Mouse (Mus musculus) layer of hippocampus, adult 2 months (tissue): ENCODE measurements around the gene Atp4a. TPM values are rescaled to one million over a fixed set of nuclear protein-coding genes. Genes with fewer than 3 reads are reported as not detected.
"Not testable (repeated sequence)": the region's sequence is repeated elsewhere in the genome, so short reads cannot be mapped to it uniquely, and the experiment has no call there.

Source experiments
- DNase-seq, 2 experiments: peaks; one replicate each; pipeline ENCODE4 v3.0.0; 2022; ENCODE audit warnings: low spot score in 2 of 2
- H3K27ac ChIP-seq: fragments of 200-600 bp; 2 replicates; pipeline ENCODE4 v1.8.1; 2022
- H3K4me3 ChIP-seq: fragments of 200-600 bp; 2 replicates; pipeline ENCODE4 v1.8.1; 2022; ENCODE audit warnings: mild to moderate bottlenecking
- CTCF ChIP-seq: fragments of 200-600 bp; conservative IDR thresholded peaks from 2 replicates; pipeline ENCODE4 v1.8.1; 2022; ENCODE audit warnings: antibody characterized with exemption, mild to moderate bottlenecking, moderate library complexity
- total RNA-seq, 2 experiments: library from RNA; stranded (reverse); gene quantifications; 2 replicates each; pipeline ENCODE4 v1.2.3; 2021

Atp4a gene
- total RNA-seq, 2 experiments from 2014 or later, result 0.38 to 0.47 TPM

DNA sequence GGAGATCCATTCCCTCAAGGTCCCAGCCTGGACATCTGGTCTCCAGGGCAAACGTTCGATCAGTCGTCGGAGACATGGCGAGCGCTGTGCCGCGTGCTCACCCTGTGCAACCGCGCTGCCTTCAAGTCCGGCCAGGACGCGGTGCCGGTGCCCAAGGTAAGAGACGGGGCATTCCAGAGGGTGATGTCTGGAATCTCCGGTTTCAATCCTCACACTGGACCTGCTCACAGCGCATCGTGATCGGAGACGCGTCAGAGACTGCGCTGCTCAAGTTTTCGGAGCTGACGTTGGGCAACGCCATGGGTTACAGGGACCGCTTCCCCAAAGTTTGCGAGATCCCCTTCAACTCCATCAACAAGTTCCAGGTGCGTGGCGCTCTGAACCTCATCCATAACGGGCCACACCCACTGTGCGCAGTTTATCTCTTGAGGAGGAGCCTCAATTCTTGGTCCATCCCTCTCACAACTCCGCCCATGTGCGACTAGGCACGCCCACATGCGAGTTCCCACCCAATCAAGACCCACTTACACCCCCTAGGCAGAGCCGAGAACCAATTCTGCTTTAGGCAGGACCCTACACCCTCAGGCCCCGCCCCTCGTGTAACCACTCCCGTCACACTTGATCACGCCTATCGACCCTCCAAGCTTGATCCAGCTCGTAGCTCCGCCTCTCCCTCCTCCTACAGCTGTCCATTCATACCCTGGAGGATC is 5.2 kb downstream of the Atp4a start:
- Histone ChIP-seq H3K27ac (no peak overlapping the region), H3K4me3 (peak overlapping the region; percentile 34)
- DNase-seq, result peak; percentile 42 to 45
- no peak for TF ChIP-seq CTCF

- TF ChIP-seq CTCF, result no peak
- H3K27ac ChIP-seq, result no peak overlapping the region
- peak overlapping the region; percentile 34 for H3K4me3 ChIP-seq
- DNase-seq, result no peak
These were observed 5.7 kb downstream of the Atp4a start for GRCm38 (mm10) chr7:30717716-30718046.

- H3K4me3 ChIP-seq, result no peak overlapping the region
- TF ChIP-seq CTCF, result no peak
- no peak for DNase-seq
- no peak overlapping the region for H3K27ac ChIP-seq
These were observed 7.7 kb downstream of the Atp4a start for GRCm38 (mm10) chr7:30719669-30720068.

GRCm38 (mm10) chr7:30721286-30721685 is 9.3 kb downstream of the Atp4a start:
- DNase-seq, result no peak
- TF ChIP-seq CTCF, result no peak
- Histone ChIP-seq H3K27ac (no peak overlapping the region), H3K4me3 (no peak overlapping the region)

GRCm38 (mm10) chr7:30723274-30723953 is 11.4 kb downstream of the Atp4a start:
- H3K4me3 ChIP-seq, result no peak overlapping the region
- no peak for DNase-seq
- no peak overlapping the region for H3K27ac ChIP-seq
- no peak for TF ChIP-seq CTCF

- DNase-seq, result no peak
- Histone ChIP-seq H3K27ac (no peak overlapping the region), H3K4me3 (peak overlapping the region; percentile 87)
- TF ChIP-seq CTCF, result no peak
These were observed 16.2 kb downstream of the Atp4a start for GRCm38 (mm10) chr7:30728214-30728613.

DNA sequence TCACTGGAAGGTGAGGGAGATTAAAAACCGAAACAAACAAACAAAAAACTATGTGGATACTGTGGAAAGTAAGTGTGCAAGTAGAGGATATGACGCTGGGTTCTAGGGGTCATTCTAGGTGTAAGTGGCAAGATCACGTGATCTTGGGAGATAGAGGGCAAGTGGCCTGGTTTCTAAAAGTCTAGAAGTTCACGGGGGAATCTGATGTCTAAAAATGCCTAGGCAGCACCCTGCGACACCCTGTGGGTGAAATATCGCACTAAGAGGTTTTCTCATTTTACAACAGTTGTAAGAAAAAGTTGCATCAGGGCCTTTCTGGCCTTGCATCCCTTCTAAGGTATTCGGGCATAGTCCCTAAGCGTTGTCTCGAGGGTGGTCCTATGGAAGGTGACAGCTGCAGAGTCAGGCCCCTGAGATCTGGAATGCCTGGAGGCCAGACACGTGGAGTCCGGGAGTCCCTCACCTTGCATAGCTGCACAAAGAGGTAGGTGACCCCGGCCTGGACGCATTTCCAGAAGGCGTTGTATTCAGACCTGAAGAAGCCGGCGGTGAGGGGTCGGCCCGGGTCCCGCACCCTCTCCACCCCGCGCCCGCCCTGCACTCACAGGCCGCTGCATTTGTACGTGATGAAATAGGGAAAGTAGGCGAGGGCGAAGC is 16.9 kb downstream of the Atp4a start:
- H3K4me3 ChIP-seq, result peak overlapping the region; percentile 87
- no peak for DNase-seq
- peak; percentile 17; the same call in 1 of the 2 replicates for TF ChIP-seq CTCF
- H3K27ac ChIP-seq, result peak overlapping the region; percentile 92

GRCm38 (mm10) chr7:30729396-30730063 is 17.5 kb downstream of the Atp4a start, which contains the start of gene Tmem147:
Gene Tmem147 (minus strand): TSS chr7:30729540.
- TF ChIP-seq CTCF, result peak; percentile 60
- Histone ChIP-seq H3K4me3 (peak within 1 kb of the TSS; percentile 87), H3K27ac (peak within 1 kb of the TSS; percentile 92)
- peak; percentile 94 to 97 for DNase-seq

- not testable (repeated sequence) for DNase-seq
- peak overlapping the region; percentile 87 for H3K4me3 ChIP-seq
- H3K27ac ChIP-seq, result peak overlapping the region; percentile 92; the same call in 1 of the 2 replicates
These were observed 18.2 kb downstream of the Atp4a start for GRCm38 (mm10) chr7:30730064-30730722.

- no peak for DNase-seq
- no peak for TF ChIP-seq CTCF
- H3K4me3 ChIP-seq, result no peak overlapping the region
- H3K27ac ChIP-seq, result no peak overlapping the region
These were observed 24.2 kb downstream of the Atp4a start for GRCm38 (mm10) chr7:30736211-30736610.

DNA sequence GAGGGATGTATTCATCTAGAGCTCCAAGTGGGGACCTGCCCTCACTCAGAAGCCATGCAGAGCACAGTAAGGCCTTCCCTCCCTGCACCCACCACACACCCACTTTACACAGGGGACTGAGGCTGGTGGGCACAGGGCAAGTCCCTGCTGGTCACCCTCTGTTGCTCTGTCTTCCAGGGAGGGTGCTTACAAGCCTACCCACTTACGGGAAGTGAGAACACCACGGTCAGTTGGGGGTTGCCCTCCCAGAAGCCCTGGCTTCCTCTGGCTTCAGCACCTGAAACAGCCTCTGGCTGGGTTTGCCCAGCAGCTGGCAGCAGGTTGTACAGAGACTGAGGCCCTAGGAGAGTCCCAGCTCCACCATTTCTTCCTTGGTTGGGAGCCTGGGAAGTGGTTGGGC is 30.6 kb downstream of the Atp4a start:
- H3K27ac ChIP-seq, DNase-seq, H3K4me3 ChIP-seq: not testable (repeated sequence)

DNA sequence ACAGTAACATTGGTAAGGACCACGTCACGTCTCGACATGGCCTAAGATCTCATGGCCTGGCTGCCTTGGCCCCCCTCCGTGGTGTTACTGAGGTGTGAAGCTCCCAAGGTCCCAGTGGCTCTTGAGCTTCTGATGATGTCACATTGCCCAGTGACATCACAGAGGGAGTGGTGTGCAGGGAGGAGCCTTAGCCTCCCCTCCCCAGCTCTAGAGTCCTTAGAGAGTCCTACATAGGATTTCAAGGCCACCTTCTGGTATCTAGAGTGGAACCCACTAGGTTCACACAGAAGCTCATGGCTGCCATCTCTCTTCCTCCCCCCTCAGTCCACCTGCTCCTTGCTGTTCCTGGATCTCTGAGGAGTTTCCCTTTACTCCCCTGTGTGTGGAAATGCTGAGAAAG is 31.6 kb downstream of the Atp4a start, which contains the start of gene Gapdhs:
Gapdhs (minus strand) TSS at position 65 of the 400 bp plus-strand sequence.
- not testable (repeated sequence) for H3K27ac ChIP-seq, DNase-seq

More for the DNA sequence above, 31.6 kb downstream of the Atp4a start, which contains the start of gene Gapdhs:
- H3K4me3 ChIP-seq, result not testable (repeated sequence)
